Mouse (Mus musculus) stomach, embryonic 16.5 days (tissue): ENCODE data around the gene Hspa1l. TPM values are rescaled to one million over a fixed set of nuclear protein-coding genes. Genes with fewer than 3 reads are reported as not detected.

ENCODE experiments used
- ATAC-seq: fragments of 200-750 bp; cut with Nextera tagmentation; 2 replicates; pipeline ENCODE4 v1.8.0; 2017; ENCODE audit warnings: moderate number of reproducible peaks, moderate TSS enrichment; ENCODE audit not compliant: insufficient read depth, low FRiP score
- H3K27ac ChIP-seq: fragments of 300-500 bp; sonication (generic); 2 replicates; pipeline ENCODE4 v1.5.1; 2014; ENCODE audit warnings: low read length
- H3K27me3 ChIP-seq: fragments of 300-500 bp; sonication (generic); 2 replicates; pipeline ENCODE4 v1.6.1; 2014; ENCODE audit warnings: low read length, control low read depth, mixed read lengths; ENCODE audit not compliant: control insufficient read depth, insufficient read depth
- H3K36me3 ChIP-seq: fragments of 300-500 bp; sonication (generic); 2 replicates; pipeline ENCODE4 v1.6.1; 2014; ENCODE audit warnings: low read length; ENCODE audit not compliant: control insufficient read depth, insufficient read depth
- H3K4me1 ChIP-seq: fragments of 300-500 bp; sonication (generic); 2 replicates; pipeline ENCODE4 v1.6.1; 2014; ENCODE audit warnings: low read length, control low read depth, mixed read lengths; ENCODE audit not compliant: control insufficient read depth, insufficient read depth
- H3K4me2 ChIP-seq: fragments of 300-500 bp; sonication (generic); 2 replicates; pipeline ENCODE4 v1.6.1; 2014; ENCODE audit warnings: low read depth, low read length, mixed read lengths
- H3K4me3 ChIP-seq: fragments of 300-500 bp; sonication (generic); replicated peaks from 2 replicates; pipeline ENCODE4 v1.5.1; 2014; ENCODE audit warnings: mild to moderate bottlenecking, low read length
- H3K9ac ChIP-seq: fragments of 300-500 bp; sonication (generic); 2 replicates; pipeline ENCODE4 v1.6.1; 2014; ENCODE audit warnings: low read length
- H3K9me3 ChIP-seq: fragments of 300-500 bp; sonication (generic); replicated peaks from 2 replicates; pipeline ENCODE4 v1.6.1; 2016; ENCODE audit warnings: low read length, control low read depth; ENCODE audit not compliant: control insufficient read depth
- WGBS: fragments of 180-500 bp; shearing (Covaris S2); extraction: QIAGEN DNeasy Blood & Tissue Kit; methylation state at CpG from one replicate; pipeline ENCODE4 v1.1.7; 2014; 5-methylcytosine and 5-hydroxymethylcytosine counted together
- polyA plus RNA-seq: library from polyadenylated mRNA; unstranded; fragments of >200 nt; fragmentation: Nextera tagmentation; extraction: Ambion mirVana; gene quantifications from 2 replicates; pipeline ENCODE4 v1.2.1, GENCODE M21; 2015

Hspa1l gene
- polyA plus RNA-seq, 1 experiment from 2014 or later: 0.96 TPM

DNA sequence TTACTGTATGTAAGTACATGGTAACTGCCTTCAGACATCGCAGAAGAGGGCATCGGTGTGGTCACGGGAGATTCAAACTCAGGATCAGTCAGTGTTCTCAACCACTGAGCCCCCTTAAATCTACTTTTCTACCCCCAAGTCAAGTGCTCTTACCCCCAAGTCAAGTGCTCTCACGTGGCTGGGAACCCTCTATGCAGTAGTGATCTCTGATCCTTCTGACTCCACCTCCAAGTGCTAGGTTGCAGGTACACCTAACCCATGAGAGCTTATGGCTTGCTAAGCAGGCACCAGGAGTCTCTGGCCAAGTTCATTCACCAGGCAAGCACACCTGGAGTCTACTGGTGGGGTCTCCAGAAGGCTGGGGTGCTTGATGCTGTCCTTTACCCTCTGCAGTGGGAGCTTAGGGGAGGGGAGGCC lies 22.9 kb upstream of the Hspa1l start:
- Histone ChIP-seq H3K9me3 (no peaks in the 10 kb centered on the region), H3K27ac (0 out of 2 replicates have a peak overlapping the region, but pooled peaks have one; percentile 15), H3K4me3 (no peak overlapping the region), H3K4me2 (no peak overlapping the region), H3K9ac (no peak overlapping the region), H3K27me3 (no peaks in the 10 kb centered on the region), H3K36me3 (peaks cover 10% of the 10 kb centered on the region; the same call in 1 of the 2 replicates), H3K4me1 (peaks cover 4% of the 10 kb centered on the region; the same call in 1 of the 2 replicates)
- no peak for ATAC-seq
- 43% methylated on average over 4 of the region's 4 CpGs for WGBS

DNA sequence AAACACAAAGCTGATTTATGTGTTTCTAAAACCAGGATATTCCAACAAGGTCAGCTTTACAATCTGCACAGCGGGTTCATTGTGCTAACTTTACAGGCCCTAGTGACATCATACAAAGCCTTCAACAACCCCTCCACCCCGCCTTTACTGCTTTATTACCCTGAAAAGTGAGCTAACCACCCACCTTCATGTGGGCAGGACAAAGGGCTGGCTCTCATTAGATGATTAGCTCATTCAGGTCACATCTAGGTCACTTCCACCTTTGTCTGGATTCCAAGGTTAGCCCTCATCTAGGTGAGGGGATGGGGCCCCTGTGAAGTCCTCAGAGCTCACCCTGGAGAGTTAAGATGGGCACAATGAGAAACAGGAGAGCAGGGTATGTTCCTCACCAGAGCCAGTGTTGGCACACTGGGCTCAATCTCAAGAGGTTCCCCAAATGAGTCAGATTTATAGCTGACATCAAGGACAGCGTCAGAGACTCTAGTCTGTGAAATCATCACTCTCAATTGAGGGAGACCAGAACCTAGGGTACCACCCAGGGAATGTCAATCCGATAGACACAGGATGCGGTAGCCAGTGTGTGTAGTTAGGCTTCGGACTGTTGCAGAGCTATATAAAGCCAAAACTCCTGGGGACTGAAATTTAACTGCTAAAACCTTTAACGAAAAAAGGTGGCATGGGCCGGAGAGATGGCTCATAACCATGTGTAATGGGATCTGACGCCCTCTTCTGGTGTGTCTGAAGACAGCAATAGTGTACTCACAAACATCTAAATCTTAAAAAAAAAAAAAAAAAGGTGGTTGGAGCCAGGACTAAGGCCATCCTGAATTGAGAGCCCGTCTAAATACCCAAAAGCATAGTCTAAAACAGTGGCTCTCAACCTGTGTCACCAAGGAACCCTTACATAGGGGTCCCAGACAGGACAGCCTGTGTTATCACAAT lies 21.7 kb upstream of the Hspa1l start:
- H3K4me3 ChIP-seq: peak overlapping the region; percentile 88
- H3K9me3 ChIP-seq: no peaks in the 10 kb centered on the region
- 23% methylated on average over 10 of the region's 10 CpGs for WGBS
- H3K27me3 ChIP-seq: 0 out of 2 replicates have a peak, but pooled peaks cover 4% of the 10 kb centered on the region
- no peak for ATAC-seq
- peak overlapping the region; percentile 70 for H3K4me2 ChIP-seq
- H3K27ac ChIP-seq: peak overlapping the region; percentile 91
- H3K9ac ChIP-seq: peak overlapping the region; percentile 94
- H3K4me1 ChIP-seq: peaks cover 4% of the 10 kb centered on the region; the same call in 1 of the 2 replicates
- H3K36me3 ChIP-seq: peaks cover 10% of the 10 kb centered on the region; the same call in 1 of the 2 replicates

DNA sequence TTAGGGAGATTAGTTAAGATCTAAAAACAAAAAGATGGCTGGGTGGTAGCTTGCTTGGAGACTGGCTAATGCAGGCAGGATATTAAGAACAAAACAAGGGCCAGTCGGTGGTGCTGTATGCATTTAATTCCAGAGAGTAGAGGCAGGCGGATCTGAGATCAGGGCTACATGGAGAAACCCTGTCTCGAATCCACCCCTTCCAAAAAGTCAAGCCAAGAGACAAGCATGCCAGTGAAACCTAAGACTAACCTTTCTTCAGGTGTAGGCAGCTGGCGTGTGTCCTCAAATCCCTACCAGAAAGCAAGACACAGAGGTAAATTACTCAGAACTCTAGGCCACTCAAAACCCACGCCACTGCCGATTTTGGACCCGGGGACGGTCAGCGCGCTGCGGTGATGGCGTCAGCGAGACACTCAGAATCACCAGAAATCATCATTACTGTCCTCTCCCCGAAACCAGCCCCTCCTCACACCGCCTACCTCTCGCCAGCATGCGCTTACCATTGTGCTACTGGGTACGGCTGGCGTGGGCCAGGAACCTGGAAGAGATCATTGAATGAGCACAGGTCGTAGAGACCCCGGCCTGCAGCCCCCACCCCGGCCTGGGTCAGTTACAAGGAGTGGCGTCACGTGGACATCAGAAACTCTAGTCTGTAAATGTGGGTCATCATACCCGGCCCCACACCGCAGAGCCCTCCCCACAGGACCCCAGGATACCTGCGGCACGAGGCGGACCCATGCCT lies 20.7 kb upstream of the Hspa1l start:
- peak overlapping the region; percentile 91 for H3K27ac ChIP-seq
- peaks cover 4% of the 10 kb centered on the region; the same call in 1 of the 2 replicates for H3K4me1 ChIP-seq
- H3K36me3 ChIP-seq: peaks cover 10% of the 10 kb centered on the region; the same call in 1 of the 2 replicates
- H3K4me2 ChIP-seq: peak overlapping the region; percentile 70
- whole genome bisulfite sequencing: under 1% methylated on average over 29 of the region's 29 CpGs
- 0 out of 2 replicates have a peak, but pooled peaks cover 4% of the 10 kb centered on the region for H3K27me3 ChIP-seq
- peak overlapping the region; percentile 94 for H3K9ac ChIP-seq
- no peaks in the 10 kb centered on the region for H3K9me3 ChIP-seq
- peak; percentile 23; the same call in 1 of the 2 replicates for ATAC-seq
- peak overlapping the region; percentile 88 for H3K4me3 ChIP-seq

DNA sequence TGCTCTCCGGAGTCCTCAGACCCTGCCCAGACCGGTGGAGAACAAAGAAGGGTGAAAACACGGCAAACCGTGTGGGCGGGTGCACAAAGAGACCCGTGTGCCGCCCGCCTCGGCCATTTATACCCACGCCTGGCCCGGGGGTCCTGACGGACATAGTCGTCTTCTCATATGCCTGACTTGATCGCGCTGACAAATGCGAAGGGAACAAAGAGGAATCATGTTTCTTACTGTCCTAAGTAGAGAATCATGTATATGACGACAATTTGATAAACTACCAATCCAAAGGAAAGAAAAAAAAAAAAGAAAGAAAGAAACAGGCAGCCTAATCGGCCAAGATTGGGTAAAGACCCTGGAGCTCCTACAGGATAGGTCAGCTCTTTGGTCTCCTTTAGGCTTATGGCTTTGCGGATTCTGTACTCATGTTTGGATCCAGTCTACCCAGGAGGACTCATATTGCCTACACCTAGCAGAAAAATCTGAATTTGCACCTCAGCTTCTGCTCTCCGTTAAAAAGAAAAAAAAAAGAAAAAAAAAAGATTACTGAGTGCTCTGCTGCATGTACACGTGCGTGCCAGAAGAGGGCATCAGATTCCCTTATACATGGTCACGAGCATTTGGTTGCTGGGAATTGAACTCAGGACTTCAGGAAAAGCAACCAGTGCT lies 20.0 kb upstream of the Hspa1l start:
- 0% methylated on average over 23 of the region's 23 CpGs for WGBS
- H3K27me3 ChIP-seq: 0 out of 2 replicates have a peak, but pooled peaks cover 4% of the 10 kb centered on the region
- peak overlapping the region; percentile 70 for H3K4me2 ChIP-seq

DNA sequence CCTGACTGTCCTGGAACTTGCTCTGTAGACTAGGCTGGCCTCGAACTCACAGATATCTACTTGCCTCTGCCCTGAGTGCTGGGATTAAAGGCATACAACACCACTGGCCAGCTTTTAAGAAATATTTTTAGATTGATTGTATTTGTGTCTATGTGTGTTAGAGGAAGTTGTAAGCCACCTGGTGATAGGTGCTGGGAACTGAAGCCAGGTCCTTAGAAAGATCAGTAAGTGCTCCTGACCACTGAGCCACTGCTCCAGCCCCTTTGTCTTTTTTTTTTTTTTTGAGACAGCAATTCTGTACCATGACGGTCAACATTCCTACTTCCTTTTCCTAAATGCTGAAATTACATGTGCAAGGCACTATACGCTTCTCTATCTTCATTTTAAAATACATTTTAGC lies 19.2 kb upstream of the Hspa1l start:
- ATAC-seq: no peak
- 0 out of 2 replicates have a peak overlapping the region, but pooled peaks have one; percentile 70 for H3K4me2 ChIP-seq
- no peak overlapping the region for H3K4me3 ChIP-seq
- H3K9ac ChIP-seq: no peak overlapping the region
- peaks cover 10% of the 10 kb centered on the region; the same call in 1 of the 2 replicates for H3K36me3 ChIP-seq
- 81% methylated on average over 3 of the region's 3 CpGs for WGBS
- H3K27me3 ChIP-seq: 0 out of 2 replicates have a peak, but pooled peaks cover 4% of the 10 kb centered on the region
- H3K9me3 ChIP-seq: no peaks in the 10 kb centered on the region
- no peak overlapping the region for H3K27ac ChIP-seq
- peaks cover 4% of the 10 kb centered on the region; the same call in 1 of the 2 replicates for H3K4me1 ChIP-seq

More for the DNA sequence above, 20.0 kb upstream of the Hspa1l start:
- Histone ChIP-seq H3K9ac (peak overlapping the region; percentile 94), H3K27ac (peak overlapping the region; percentile 91), H3K4me3 (peak overlapping the region; percentile 88), H3K4me1 (peaks cover 4% of the 10 kb centered on the region; the same call in 1 of the 2 replicates), H3K36me3 (peaks cover 10% of the 10 kb centered on the region; the same call in 1 of the 2 replicates), H3K9me3 (no peaks in the 10 kb centered on the region)
- peak; percentile 75; the same call in 1 of the 2 replicates for ATAC-seq

DNA sequence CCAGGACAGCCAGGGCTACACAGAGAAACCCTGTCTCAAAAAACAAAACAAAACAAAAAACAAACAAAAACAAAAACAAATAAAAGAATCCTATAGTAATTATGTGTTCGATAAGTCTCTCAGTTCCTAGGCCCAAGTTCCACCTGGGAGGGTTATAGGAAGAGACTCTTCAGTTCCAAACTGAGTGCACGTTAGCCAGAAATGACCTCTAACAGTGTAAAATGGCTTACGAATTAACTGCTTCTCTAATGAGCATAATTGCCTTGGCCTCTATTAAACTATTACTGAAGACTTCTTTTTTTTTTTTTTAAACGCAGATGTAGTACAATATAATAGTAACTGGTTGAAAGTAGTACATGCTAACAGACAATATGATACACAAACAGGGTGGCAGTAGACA lies 18.6 kb upstream of the Hspa1l start:
- ATAC-seq: no peak
- no peak overlapping the region for H3K27ac ChIP-seq
- no peak overlapping the region for H3K4me3 ChIP-seq
- H3K9me3 ChIP-seq: no peaks in the 10 kb centered on the region
- WGBS: 87% methylated on average over 4 of the region's 4 CpGs
- H3K9ac ChIP-seq: no peak overlapping the region
- no peak overlapping the region for H3K4me2 ChIP-seq
- peaks cover 4% of the 10 kb centered on the region; the same call in 1 of the 2 replicates for H3K4me1 ChIP-seq
- peaks cover 10% of the 10 kb centered on the region; the same call in 1 of the 2 replicates for H3K36me3 ChIP-seq
- 0 out of 2 replicates have a peak, but pooled peaks cover 4% of the 10 kb centered on the region for H3K27me3 ChIP-seq

DNA sequence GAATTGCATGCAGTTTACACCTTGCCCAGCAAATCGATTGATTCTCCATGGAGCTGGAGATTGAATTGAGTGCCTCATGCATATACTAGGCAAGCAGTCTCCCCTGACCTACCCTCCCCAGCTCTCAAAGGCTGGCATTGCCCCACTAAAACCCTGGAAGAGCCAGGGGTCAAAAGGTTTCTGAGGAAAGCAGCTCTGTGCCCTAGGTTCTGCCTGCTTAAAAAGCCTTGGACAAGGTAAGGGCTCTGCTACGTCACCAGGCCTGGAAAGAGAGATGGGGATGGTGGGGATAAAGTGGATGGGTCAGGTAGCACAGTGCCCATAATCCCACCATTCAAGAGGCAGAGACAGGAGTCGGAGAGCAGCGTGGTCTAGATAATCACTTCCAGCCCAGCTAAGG lies 17.7 kb upstream of the Hspa1l start:
- ATAC-seq: no peak
- H3K4me3 ChIP-seq: no peak overlapping the region
- H3K4me2 ChIP-seq: no peak overlapping the region
- H3K27me3 ChIP-seq: 0 out of 2 replicates have a peak, but pooled peaks cover 4% of the 10 kb centered on the region
- H3K36me3 ChIP-seq: peaks cover 6% of the 10 kb centered on the region; the same call in 1 of the 2 replicates
- peaks cover 4% of the 10 kb centered on the region; the same call in 1 of the 2 replicates for H3K4me1 ChIP-seq
- H3K27ac ChIP-seq: no peak overlapping the region
- no peaks in the 10 kb centered on the region for H3K9me3 ChIP-seq
- 91% methylated on average over 4 of the region's 4 CpGs for WGBS
- H3K9ac ChIP-seq: no peak overlapping the region

DNA sequence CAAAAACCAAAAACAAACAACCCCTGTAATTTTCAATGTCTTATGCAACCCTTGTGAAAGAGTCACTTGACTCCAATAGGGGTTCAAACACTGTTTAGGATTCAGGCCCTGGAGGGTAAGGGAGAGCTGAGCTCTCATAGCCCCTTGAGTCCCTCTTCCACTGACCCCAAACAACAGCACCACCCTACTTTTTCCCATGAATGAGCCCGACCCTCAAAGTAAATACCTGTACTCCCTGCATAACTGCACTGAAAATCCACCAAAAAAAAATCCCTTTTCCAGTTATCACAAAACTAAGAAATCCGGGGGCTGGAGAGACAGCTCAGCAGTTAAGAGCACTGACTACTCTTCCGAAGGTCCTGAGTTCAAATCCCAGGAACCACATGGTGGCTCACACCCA lies 16.6 kb upstream of the Hspa1l start:
- no peak overlapping the region for H3K9ac ChIP-seq
- H3K4me2 ChIP-seq: no peak overlapping the region
- H3K4me3 ChIP-seq: no peak overlapping the region
- H3K27ac ChIP-seq: no peak overlapping the region
- no peaks in the 10 kb centered on the region for H3K36me3 ChIP-seq
- 0 out of 2 replicates have a peak, but pooled peaks cover 4% of the 10 kb centered on the region for H3K27me3 ChIP-seq
- peaks cover 6% of the 10 kb centered on the region for H3K4me1 ChIP-seq
- 75% methylated on average over 3 of the region's 3 CpGs for WGBS
- no peak for ATAC-seq
- no peaks in the 10 kb centered on the region for H3K9me3 ChIP-seq
